Mouse (Mus musculus): ENCODE measurements at regions not wholly inside any gene's neighbourhood (a gene's known extent, or its start where the extent isn't known, plus 50 kb on each side); places are given as distances from the start of the nearest gene placed in this dataset.

GRCm38 (mm10) chr1:119259455-119259854, 162.6 kb downstream of the Inhbb start:
- no peak for DNase-seq (ENCODE audit: low read depth, low spot score)

GRCm38 (mm10) chr1:119256769-119257168, 165.3 kb downstream of the Inhbb start:
- DNase-seq (ENCODE audit: low read depth, low spot score) = no peak

- DNase-seq (ENCODE audit: low read depth, low spot score) = peak; percentile 65
Measured at GRCm38 (mm10) chr1:119256097-119256473, 166.0 kb downstream of the Inhbb start.

- peak; percentile 28 for DNase-seq (ENCODE audit: low read depth, low spot score)
Measured at GRCm38 (mm10) chr1:119255386-119256096, 166.5 kb downstream of the Inhbb start.

GRCm38 (mm10) chr1:119254928-119255327, 167.1 kb downstream of the Inhbb start:
- DNase-seq (ENCODE audit: low read depth, low spot score) = no peak

- no peak for DNase-seq (ENCODE audit: low read depth, low spot score)
Measured at GRCm38 (mm10) chr1:119253371-119253851, 168.6 kb downstream of the Inhbb start.

GRCm38 (mm10) chr1:119252403-119252802, 169.6 kb downstream of the Inhbb start:
- DNase-seq (ENCODE audit: low read depth, low spot score) = no peak

- no peak for DNase-seq (ENCODE audit: low read depth, low spot score)
Measured at GRCm38 (mm10) chr1:119251741-119252140, 170.3 kb downstream of the Inhbb start.

GRCm38 (mm10) chr1:119248776-119249495, 173.1 kb downstream of the Inhbb start:
- DNase-seq (ENCODE audit: low read depth, low spot score) = no peak

GRCm38 (mm10) chr1:119247117-119247516, 174.9 kb downstream of the Inhbb start:
- no peak for DNase-seq (ENCODE audit: low read depth, low spot score)

GRCm38 (mm10) chr1:119238463-119238862, 183.6 kb downstream of the Inhbb start:
- DNase-seq (ENCODE audit: low read depth, low spot score) = no peak

GRCm38 (mm10) chr1:119236787-119237186, 183.4 kb upstream of the Gli2 start:
- no peak for DNase-seq (ENCODE audit: low read depth, low spot score)

- no peak for DNase-seq (ENCODE audit: low read depth, low spot score)
Measured at GRCm38 (mm10) chr1:119234449-119234848, 181.0 kb upstream of the Gli2 start.

GRCm38 (mm10) chr1:119226996-119227395, 173.6 kb upstream of the Gli2 start:
- no peak for DNase-seq (ENCODE audit: low read depth, low spot score)

GRCm38 (mm10) chr1:119223876-119224275, 170.5 kb upstream of the Gli2 start:
- no peak for DNase-seq (ENCODE audit: low read depth, low spot score)

- DNase-seq (ENCODE audit: low read depth, low spot score) = no peak
Measured at GRCm38 (mm10) chr1:119221901-119222300, 168.5 kb upstream of the Gli2 start.

- no peak for DNase-seq (ENCODE audit: low read depth, low spot score)
Measured at GRCm38 (mm10) chr1:119221012-119221411, 167.6 kb upstream of the Gli2 start.

- no peak for DNase-seq (ENCODE audit: low read depth, low spot score)
Measured at GRCm38 (mm10) chr1:119219817-119220216, 166.4 kb upstream of the Gli2 start.

- DNase-seq (ENCODE audit: low read depth, low spot score) = no peak
Measured at GRCm38 (mm10) chr1:119217387-119217786, 164.0 kb upstream of the Gli2 start.

- peak; percentile 59 for DNase-seq (ENCODE audit: low read depth, low spot score)
Measured at GRCm38 (mm10) chr1:119209607-119210007, 156.2 kb upstream of the Gli2 start.

GRCm38 (mm10) chr1:119202456-119202855, 149.0 kb upstream of the Gli2 start:
- no peak for DNase-seq (ENCODE audit: low read depth, low spot score)

GRCm38 (mm10) chr1:119197415-119197700, 143.9 kb upstream of the Gli2 start:
- DNase-seq (ENCODE audit: low read depth, low spot score) = no peak

Measured in ZHBTc4 (cell line).